Mouse (Mus musculus) kidney, postnatal 0 days (tissue): ENCODE results near the gene Ssrp1. TPM values are rescaled to one million over a fixed set of nuclear protein-coding genes. Genes with fewer than 3 reads are reported as not detected.

Source experiments
- ATAC-seq: fragments of 200-750 bp; cut with Nextera tagmentation; replicated peaks from 2 replicates; pipeline ENCODE4 v1.8.0; 2017; ENCODE audit warnings: low read depth, moderate number of reproducible peaks, moderate TSS enrichment, moderate library complexity; ENCODE audit not compliant: low FRiP score
- DNase-seq: peaks from one replicate; pipeline ENCODE4 v3.0.0-alpha.2; 2016; ENCODE audit warnings: low spot score
- H3K27ac ChIP-seq: fragments of 300-500 bp; sonication (generic); 2 replicates; pipeline ENCODE4 v1.5.1; 2014; ENCODE audit warnings: mild to moderate bottlenecking
- H3K27me3 ChIP-seq: fragments of 300-500 bp; sonication (generic); 2 replicates; pipeline ENCODE4 v1.6.1; 2014; ENCODE audit warnings: low read length, mixed read lengths; ENCODE audit not compliant: insufficient read depth
- H3K36me3 ChIP-seq: fragments of 300-500 bp; sonication (generic); 2 replicates; pipeline ENCODE4 v1.6.1; 2014; ENCODE audit warnings: low read length, mixed read lengths; ENCODE audit not compliant: insufficient read depth
- H3K4me1 ChIP-seq: fragments of 300-500 bp; sonication (generic); replicated peaks from 2 replicates; pipeline ENCODE4 v1.6.1; 2014; ENCODE audit warnings: antibody characterized with exemption, low read length, mixed read lengths; ENCODE audit not compliant: insufficient read depth
- H3K4me2 ChIP-seq: fragments of 300-500 bp; sonication (generic); 2 replicates; pipeline ENCODE4 v1.6.1; 2014; ENCODE audit warnings: mild to moderate bottlenecking, low read length, moderate library complexity, mixed read lengths
- H3K4me3 ChIP-seq: fragments of 300-500 bp; sonication (generic); replicated peaks from 2 replicates; pipeline ENCODE4 v1.5.1; 2014; ENCODE audit warnings: low read depth, low read length
- H3K9ac ChIP-seq: fragments of 300-500 bp; sonication (generic); 2 replicates; pipeline ENCODE4 v1.6.1; 2014; ENCODE audit warnings: low read depth, low read length
- H3K9me3 ChIP-seq: fragments of 300-500 bp; sonication (generic); replicated peaks from 2 replicates; pipeline ENCODE4 v1.6.1; 2016; ENCODE audit warnings: low read length, inconsistent platforms, mixed read lengths
- CTCF ChIP-seq: IDR thresholded peaks from 2 replicates; pipeline ENCODE4 v1.5.1; 2016; ENCODE audit warnings: antibody characterized with exemption, low read depth, mild to moderate bottlenecking, moderate library complexity
- WGBS: fragments of 180-500 bp; shearing (Covaris S2); extraction: QIAGEN DNeasy Blood & Tissue Kit; methylation state at CpG from one replicate; pipeline ENCODE4 v1.1.7; 2014; 5-methylcytosine and 5-hydroxymethylcytosine counted together
- polyA plus RNA-seq: library from polyadenylated mRNA; unstranded; fragments of >200 nt; fragmentation: Nextera tagmentation; extraction: Ambion mirVana; gene quantifications from 2 replicates; pipeline ENCODE4 v1.2.1, GENCODE M21; 2015

The Ssrp1 gene
- polyA plus RNA-seq, 1 experiment from 2014 or later, result 167 TPM

DNA sequence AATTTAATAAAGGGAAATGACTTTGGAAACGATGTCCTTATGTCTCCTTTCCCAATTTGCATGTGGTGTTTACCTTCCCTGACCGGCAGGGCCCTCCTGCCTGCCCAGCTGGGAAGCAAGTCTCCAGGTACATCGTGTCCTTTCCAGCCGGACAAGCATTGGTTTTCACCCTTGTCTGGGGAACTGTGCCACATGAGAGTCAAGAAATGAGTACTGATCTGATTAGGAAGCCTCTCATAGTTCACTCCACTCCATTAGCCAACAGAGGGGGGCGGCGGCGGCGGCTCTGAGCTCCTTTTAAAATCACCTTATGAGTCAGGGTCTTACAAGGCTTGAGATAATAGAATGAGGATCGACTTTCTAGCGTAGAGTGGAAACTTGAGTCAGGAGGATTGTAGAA, 10.0 kb downstream of the Ssrp1 start:
- H3K9ac ChIP-seq, result peak overlapping the region; percentile 72

DNA sequence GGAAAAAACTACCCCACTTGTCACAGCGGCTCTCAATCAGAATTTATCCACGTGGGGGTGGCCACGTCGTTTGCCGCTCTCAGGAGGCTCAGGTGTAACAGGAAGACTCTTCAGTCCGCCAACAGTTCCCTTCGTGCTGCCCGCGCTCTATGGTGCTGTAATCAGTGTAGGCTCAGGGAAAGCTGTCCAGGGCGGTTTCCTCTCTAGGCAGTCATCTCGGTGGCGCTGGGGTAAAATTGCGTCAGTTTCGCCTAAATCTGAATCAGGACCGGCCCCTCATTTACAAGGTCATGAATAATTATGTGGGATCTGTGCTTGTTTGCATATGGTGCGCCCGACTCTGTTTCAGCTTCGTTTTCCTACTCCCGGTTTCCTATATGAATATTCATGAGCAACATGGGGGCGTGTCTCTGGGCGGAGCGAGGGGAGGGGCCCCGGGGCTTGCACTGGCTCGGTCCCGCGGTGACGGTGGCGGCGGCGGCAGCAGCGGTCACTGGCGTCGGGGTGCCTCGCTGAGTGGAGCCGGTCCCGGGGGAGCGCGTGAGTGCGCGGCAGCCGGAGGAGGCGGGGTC, 10.6 kb downstream of the Ssrp1 start, which contains the start of gene Tnks1bp1:
TSS of gene Tnks1bp1 (plus strand) at position 427 of the 572 bp plus-strand sequence.
- Histone ChIP-seq H3K4me3 (peak within 1 kb of the TSS; percentile 73), H3K36me3 (peaks cover 39% of the 10 kb centered on the region), H3K27me3 (no peaks in the 10 kb centered on the region), H3K9ac (peak within 1 kb of the TSS; percentile 72), H3K4me1 (peaks cover 28% of the 10 kb centered on the region), H3K9me3 (no peaks in the 10 kb centered on the region), H3K27ac (peak within 1 kb of the TSS; percentile 94), H3K4me2 (peak within 1 kb of the TSS; percentile 73)
- 2% methylated on average over 42 of the region's 42 CpGs for WGBS
- ATAC-seq, result peak; percentile 87
- TF ChIP-seq CTCF, result no peak
- peak; percentile 99 for DNase-seq

More for the DNA sequence above, 10.0 kb downstream of the Ssrp1 start:
- 35% methylated on average over 10 of the region's 10 CpGs for WGBS
- Histone ChIP-seq H3K4me1 (peaks cover 28% of the 10 kb centered on the region), H3K4me2 (peak overlapping the region; percentile 73), H3K27ac (peak overlapping the region; percentile 94), H3K27me3 (no peaks in the 10 kb centered on the region), H3K4me3 (peak overlapping the region; percentile 73), H3K9me3 (no peaks in the 10 kb centered on the region), H3K36me3 (peaks cover 39% of the 10 kb centered on the region)
- TF ChIP-seq CTCF, result no peak
- ATAC-seq (no peak), DNase-seq (no peak)

DNA sequence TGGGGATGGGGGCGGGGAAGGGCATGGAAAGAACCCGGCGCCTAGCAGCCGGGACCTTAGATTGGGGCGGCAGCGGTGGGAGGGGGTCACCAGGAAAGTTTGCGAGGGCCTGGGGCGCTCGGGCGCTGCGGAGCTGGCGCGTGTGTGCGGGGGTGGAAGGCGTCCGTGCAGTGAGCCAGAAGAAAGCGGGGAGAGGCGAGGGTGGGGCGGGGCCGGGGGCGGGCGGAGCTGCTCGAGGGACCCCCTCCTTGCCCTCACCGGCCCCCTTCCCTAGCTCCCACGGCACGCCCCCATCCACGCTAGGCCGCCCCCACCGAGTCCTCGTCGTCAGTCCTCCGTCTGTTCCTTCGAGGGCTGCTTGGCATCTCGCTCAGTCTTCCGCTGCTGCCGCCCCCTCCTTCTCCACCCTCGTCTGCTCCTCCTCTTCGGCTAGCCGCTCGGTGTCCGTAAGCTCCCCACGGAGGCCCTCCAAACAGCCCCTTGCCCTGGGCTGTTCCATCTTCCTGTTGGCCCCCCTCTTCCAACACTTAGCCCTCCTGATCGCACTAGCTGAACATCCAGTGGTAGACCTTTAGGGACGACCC, 11.2 kb downstream of the Ssrp1 start:
- peak; percentile 64 for ATAC-seq
- Histone ChIP-seq H3K27ac (peak overlapping the region; percentile 94), H3K9ac (peak overlapping the region; percentile 72), H3K4me2 (peak overlapping the region; percentile 73), H3K36me3 (peaks cover 36% of the 10 kb centered on the region), H3K27me3 (no peaks in the 10 kb centered on the region), H3K4me3 (peak overlapping the region; percentile 73), H3K9me3 (no peaks in the 10 kb centered on the region), H3K4me1 (peaks cover 28% of the 10 kb centered on the region)
- TF ChIP-seq CTCF, result no peak
- peak; percentile 90 for DNase-seq
- 2% methylated on average over 34 of the region's 44 CpGs for WGBS

- Histone ChIP-seq H3K9ac (peak overlapping the region; percentile 8; the same call in 1 of the 2 replicates), H3K4me1 (peaks cover 28% of the 10 kb centered on the region), H3K27ac (peak overlapping the region; percentile 94), H3K4me3 (peak overlapping the region; percentile 73), H3K27me3 (no peaks in the 10 kb centered on the region), H3K4me2 (peak overlapping the region; percentile 73), H3K9me3 (no peaks in the 10 kb centered on the region), H3K36me3 (peaks cover 37% of the 10 kb centered on the region)
- WGBS, result 74% methylated on average over 4 of the region's 4 CpGs
- DNase-seq, result no peak
- TF ChIP-seq CTCF, result no peak
- no peak for ATAC-seq
Measured at GRCm38 (mm10) chr2:85049277-85049676, 12.2 kb downstream of the Ssrp1 start.

GRCm38 (mm10) chr2:85050001-85050634, 13.1 kb downstream of the Ssrp1 start:
- Histone ChIP-seq H3K9ac (peak overlapping the region; percentile 44; the same call in 1 of the 2 replicates), H3K4me3 (peak overlapping the region; percentile 29), H3K27me3 (no peaks in the 10 kb centered on the region), H3K36me3 (peaks cover 41% of the 10 kb centered on the region), H3K4me1 (peaks cover 28% of the 10 kb centered on the region), H3K4me2 (peak overlapping the region; percentile 73), H3K27ac (peak overlapping the region; percentile 94), H3K9me3 (no peaks in the 10 kb centered on the region)
- DNase-seq, result peak; percentile 87
- peak; percentile 9; the same call in 1 of the 2 replicates for ATAC-seq
- no peak for TF ChIP-seq CTCF
- 14% methylated on average over 10 of the region's 10 CpGs for WGBS

DNA sequence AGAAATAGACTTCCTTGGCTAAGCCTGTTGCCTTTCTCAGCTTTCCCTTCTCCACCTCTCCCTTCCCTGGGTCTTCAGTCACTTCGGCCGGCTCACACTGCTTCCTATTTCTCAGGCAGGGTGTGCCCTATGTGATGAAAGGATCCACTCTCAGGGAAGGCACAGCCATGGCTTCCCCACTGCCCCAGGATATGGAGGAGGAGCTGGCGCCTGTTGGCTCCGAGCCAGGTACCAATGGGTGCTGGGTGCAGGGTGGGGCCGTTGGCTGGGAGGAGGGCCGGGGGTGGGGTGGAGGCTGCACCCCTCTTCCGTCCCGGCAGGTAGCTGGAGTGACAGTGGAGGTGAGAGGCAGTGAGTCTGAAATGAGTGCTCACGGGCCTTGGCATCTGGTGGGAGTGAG, 13.7 kb downstream of the Ssrp1 start:
- Histone ChIP-seq H3K9me3 (no peaks in the 10 kb centered on the region), H3K4me3 (peak overlapping the region; percentile 29), H3K9ac (peak overlapping the region; percentile 44; the same call in 1 of the 2 replicates), H3K36me3 (peaks cover 39% of the 10 kb centered on the region), H3K4me2 (peak overlapping the region; percentile 73), H3K4me1 (peaks cover 30% of the 10 kb centered on the region), H3K27me3 (no peaks in the 10 kb centered on the region), H3K27ac (peak overlapping the region; percentile 94)
- TF ChIP-seq CTCF, result no peak
- DNase-seq (peak; percentile 49), ATAC-seq (no peak)
- 39% methylated on average over 9 of the region's 9 CpGs for WGBS
